Mouse (Mus musculus): ENCODE data around the gene Gna15.

GRCm38 (mm10) chr10:81541803-81542202, 17.8 kb upstream of the Gna15 start:
- TF ChIP-seq CTCF (IDR thresholded peaks at IDR 0.05) (no peak), EP300 (IDR thresholded peaks at IDR 0.05; ENCODE audit: insufficient read depth, low read depth, low read length) (no peak; the same call in 1 of the 2 replicates)

Measured in heart, adult 2 months (tissue).